Mouse (Mus musculus) embryonic fibroblast, embryonic 13.5 days (primary cell): ENCODE results near the gene Slc22a14. TPM values are rescaled to one million over a fixed set of nuclear protein-coding genes. Genes with fewer than 3 reads are reported as not detected.

Experiments used
- H3K27ac ChIP-seq: 2 replicates; pipeline ENCODE4 v1.5.1; 2012; ENCODE audit warnings: low read length, control low read depth, inconsistent platforms; ENCODE audit not compliant: insufficient read depth
- H3K4me1 ChIP-seq: 2 replicates; pipeline ENCODE4 v1.6.1; 2011; ENCODE audit warnings: low read length; ENCODE audit not compliant: control insufficient read depth, insufficient read depth
- H3K4me3 ChIP-seq: 2 replicates; pipeline ENCODE4 v1.5.1; 2011; ENCODE audit warnings: mild to moderate bottlenecking, control low read depth, low read length; ENCODE audit not compliant: insufficient read depth
- CTCF ChIP-seq: IDR thresholded peaks from 2 replicates; pipeline ENCODE4 v1.5.1; 2011; ENCODE audit warnings: mild to moderate bottlenecking, control low read depth, low read length, moderate library complexity, borderline replicate concordance; ENCODE audit not compliant: insufficient read depth
- POLR2A ChIP-seq: IDR thresholded peaks from 2 replicates; pipeline ENCODE4 v1.6.1; 2011; ENCODE audit warnings: low read depth, mild to moderate bottlenecking, control low read depth, low read length, moderate library complexity
- polyA plus RNA-seq: library from polyadenylated mRNA; stranded (reverse); fragments of >200 nt; gene quantifications from 2 replicates; pipeline ENCODE4 v1.2.4, GENCODE M21; 2011; ENCODE audit warnings: low read depth; ENCODE audit not compliant: missing spikeins, insufficient read length

Slc22a14 gene
- polyA plus RNA-seq, 1 experiment, result not detected

DNA sequence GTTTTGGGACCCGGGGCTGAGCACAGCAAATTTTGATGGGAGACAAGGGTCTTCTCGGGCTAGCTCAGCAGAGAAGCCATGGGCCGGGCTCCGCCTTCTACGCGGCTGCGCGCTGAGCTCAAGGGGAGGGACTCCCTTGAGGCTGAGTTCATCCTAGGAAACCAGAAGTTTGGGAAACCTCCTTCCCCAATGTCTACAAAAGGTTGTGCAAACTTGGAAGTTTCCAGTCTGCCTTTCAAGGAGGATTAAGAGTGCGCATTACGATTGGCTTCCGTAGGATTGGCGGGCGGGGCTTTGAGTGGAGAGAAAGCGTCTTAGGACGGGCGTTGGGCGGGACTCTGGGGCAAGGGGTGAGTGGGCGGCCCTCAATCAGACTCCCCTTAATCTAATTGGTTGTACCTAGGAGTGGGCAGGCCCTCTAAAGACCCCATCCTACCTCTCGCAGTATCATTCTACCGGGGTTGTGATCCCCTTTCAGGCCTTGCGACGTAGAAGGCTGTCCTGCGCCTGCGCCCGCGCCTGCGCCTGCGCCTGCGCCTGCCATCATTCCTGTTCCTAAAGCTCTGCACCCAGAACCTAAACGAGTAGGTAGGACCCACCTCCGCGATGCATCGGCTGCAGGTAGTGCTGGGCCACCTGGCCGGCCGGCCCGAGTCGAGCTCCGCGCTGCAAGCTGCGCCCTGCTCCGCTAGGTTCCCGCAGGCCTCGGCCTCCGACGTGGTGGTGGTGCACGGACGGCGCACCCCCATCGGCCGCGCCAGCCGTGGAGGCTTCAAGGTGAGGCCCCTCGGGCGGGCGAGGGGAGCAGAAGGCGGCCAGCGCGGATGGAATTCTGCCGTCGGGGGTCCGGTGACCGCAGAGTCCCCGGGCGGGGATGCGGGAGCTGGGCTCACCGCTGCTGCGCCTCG lies 24.2 kb downstream of the Slc22a14 start, which contains the start of gene Myd88:
Myd88 (minus strand) TSS at position 503 of the 908 bp plus-strand sequence.
- 0 out of 2 replicates have a peak, but pooled peaks cover 5% of the 10 kb centered on the region for H3K4me1 ChIP-seq
- TF ChIP-seq CTCF, result no peak
- peak; percentile 84 for TF ChIP-seq POLR2A
- H3K27ac ChIP-seq, result peak within 1 kb of the TSS; percentile 99
- H3K4me3 ChIP-seq, result peak within 1 kb of the TSS; percentile 74

DNA sequence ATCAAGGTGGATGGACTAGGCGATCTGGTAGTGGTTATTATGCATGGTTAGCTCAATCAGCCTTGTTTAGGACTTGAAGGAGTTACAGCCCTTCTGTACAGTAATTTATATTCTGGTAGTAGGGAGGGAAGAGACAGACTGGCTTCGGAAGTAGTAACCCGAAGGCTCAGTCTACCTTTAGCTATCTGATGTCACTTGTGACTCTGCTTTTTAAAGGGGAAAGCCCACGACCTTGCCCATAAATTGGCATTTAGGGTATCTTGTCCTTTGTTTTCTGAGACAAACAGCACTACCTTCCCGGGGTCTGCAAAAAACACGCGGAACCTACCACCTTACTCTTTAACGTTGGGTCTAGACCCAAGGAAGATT lies 25.2 kb downstream of the Slc22a14 start:
- TF ChIP-seq CTCF (no peak), POLR2A (no peak)
- Histone ChIP-seq H3K4me3 (peak overlapping the region; percentile 74), H3K27ac (peak overlapping the region; percentile 99)

DNA sequence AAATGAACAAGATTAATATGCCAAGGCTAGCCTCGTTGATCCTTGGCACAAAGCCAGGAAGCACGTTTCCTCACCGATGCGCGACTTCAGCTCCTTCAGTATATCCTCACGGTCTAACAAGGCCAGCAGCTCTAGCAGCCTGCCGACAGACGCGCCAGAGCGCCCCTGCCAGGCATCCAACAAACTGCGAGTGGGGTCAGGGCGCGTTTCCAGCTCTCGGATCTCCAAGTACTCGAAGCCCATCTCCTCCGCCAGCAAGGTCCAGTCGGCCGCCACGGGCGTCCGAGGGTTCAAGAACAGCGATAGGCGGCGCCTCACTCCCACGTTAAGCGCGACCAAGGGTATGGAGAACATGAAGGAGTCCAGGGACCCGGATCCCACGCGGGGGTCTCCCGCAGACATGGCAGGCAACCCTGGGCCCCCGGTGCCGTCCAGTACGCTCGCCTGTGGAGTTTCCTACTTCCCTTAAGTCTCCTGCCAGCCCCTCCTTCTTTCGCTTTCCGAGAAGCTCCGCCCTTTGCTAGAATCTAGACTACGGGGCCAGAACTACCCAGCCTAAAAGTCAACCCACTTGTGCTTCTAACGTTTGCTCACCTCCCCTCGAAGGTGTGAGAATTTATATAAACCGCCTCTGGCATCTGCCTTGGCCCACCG lies 25.7 kb downstream of the Slc22a14 start, which contains the start of gene Acaa1a:
Acaa1a (plus strand) TSS at position 119 of the 654 bp plus-strand sequence.
- H3K4me3 ChIP-seq, result peak within 1 kb of the TSS; percentile 74
- TF ChIP-seq POLR2A (peak; percentile 79), CTCF (no peak)
- H3K4me1 ChIP-seq, result 0 out of 2 replicates have a peak, but pooled peaks cover 5% of the 10 kb centered on the region
- peak within 1 kb of the TSS; percentile 99 for H3K27ac ChIP-seq

More for the DNA sequence above, 25.2 kb downstream of the Slc22a14 start:
- H3K4me1 ChIP-seq, result 0 out of 2 replicates have a peak, but pooled peaks cover 5% of the 10 kb centered on the region

DNA sequence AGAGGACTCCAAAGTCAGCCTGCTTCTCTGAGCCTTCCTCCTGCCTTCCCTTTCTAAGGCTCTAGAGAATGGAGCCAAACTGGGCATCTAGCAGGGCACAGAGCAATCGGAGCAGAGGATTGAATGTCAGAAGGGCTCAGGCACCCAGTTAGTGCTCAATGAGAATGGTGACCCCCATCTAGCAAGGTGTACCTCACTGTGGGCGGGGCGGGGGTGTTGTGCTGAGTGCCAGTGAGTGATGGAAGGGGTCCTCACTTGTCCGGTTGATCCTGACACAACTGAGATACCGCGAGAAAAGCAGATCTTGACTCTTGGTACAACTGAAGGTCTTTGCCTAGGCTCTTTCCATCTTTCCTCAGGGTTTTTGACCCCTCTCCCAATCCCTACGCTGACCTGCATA lies 26.2 kb downstream of the Slc22a14 start:
- TF ChIP-seq CTCF (no peak), POLR2A (no peak)
- peaks cover 5% of the 10 kb centered on the region; the same call in 1 of the 2 replicates for H3K4me1 ChIP-seq
- peak overlapping the region; percentile 74 for H3K4me3 ChIP-seq
- H3K27ac ChIP-seq, result peak overlapping the region; percentile 99; the same call in 1 of the 2 replicates

DNA sequence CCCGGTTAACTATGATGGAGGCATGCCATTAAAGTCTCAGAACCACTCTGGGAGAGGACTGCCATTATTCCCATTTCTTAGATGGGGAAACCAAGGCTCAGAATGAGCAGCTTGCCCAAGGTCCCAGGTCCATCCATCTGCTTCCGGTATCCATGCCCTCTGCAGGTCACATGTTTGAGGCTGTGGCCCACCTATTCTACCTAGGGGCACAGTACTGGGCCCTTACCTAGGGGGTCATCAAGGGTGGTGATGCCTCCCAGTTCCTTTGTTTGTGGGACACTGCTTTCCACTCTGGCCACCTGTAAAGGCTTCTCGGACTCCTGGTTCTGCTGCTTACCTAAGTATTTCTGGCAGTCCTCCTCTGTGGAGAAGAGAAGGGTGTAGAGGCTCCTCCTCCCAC lies 27.0 kb downstream of the Slc22a14 start:
- Histone ChIP-seq H3K4me3 (no peak overlapping the region), H3K4me1 (peaks cover 5% of the 10 kb centered on the region; the same call in 1 of the 2 replicates), H3K27ac (no peak overlapping the region)
- no peak for TF ChIP-seq CTCF
- no peak for TF ChIP-seq POLR2A

DNA sequence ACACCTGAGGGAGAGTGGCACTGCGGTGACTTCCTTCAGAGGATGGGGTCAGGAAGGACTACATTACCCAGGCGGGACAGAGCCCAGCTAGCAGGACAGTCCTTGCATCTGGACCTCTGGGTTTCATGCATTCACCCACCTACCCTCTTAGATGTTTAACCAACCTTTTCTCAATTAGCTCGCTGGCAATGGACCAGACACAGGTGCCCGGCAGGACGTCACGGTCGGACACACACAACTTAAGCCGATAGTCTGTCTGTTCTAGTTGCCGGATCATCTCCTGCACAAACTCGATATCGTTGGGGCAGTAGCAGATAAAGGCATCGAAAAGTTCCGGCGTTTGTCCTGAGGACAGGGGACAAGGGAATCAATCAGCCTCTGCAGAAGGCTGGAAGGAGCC lies 27.5 kb downstream of the Slc22a14 start:
- no peak overlapping the region for H3K27ac ChIP-seq
- H3K4me3 ChIP-seq, result no peak overlapping the region
- TF ChIP-seq CTCF (no peak), POLR2A (no peak)
- H3K4me1 ChIP-seq, result peaks cover 5% of the 10 kb centered on the region; the same call in 1 of the 2 replicates

DNA sequence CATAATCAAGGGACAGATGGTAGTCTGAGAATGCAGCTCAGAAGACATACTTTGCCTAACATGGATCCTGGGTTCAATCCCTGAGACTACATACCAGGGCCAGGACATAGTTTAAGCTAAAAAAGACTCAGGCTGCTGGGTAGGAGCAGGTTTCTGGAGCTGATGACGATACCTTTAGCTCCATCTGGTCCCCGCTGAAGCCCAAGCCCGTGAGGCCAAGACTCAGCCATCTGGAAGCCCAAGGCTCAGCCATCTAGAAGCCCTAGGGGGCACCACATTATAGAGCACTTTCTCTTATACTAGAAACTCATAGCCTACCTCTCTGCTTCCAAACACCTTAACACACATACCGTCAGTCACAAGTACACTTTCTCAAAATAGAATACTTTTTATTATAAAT lies 29.8 kb downstream of the Slc22a14 start:
- Histone ChIP-seq H3K4me3 (no peak overlapping the region), H3K4me1 (peaks cover 3% of the 10 kb centered on the region; the same call in 1 of the 2 replicates), H3K27ac (no peak overlapping the region)
- TF ChIP-seq CTCF, result no peak
- no peak for TF ChIP-seq POLR2A

DNA sequence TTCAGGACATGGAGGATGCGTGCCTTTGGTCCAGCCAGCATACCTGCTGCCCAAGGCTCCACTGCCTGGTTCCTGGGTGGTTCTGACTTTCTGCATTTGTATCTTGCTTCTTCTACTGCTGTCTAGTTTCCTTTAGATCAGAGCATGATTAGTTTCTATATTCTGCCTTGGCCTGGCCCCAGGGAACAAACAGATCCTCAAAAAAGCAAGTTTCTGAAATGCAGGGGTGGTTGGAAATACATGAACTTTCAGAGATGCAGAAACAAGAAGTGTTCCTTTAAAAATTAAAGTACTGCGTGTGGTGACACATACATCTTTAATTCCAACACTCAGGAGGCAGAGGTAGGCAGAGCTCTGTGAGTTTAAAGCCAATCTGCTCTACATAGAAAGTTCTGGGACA lies 30.5 kb downstream of the Slc22a14 start:
- no peak overlapping the region for H3K27ac ChIP-seq
- H3K4me3 ChIP-seq, result no peak overlapping the region
- peaks cover 3% of the 10 kb centered on the region; the same call in 1 of the 2 replicates for H3K4me1 ChIP-seq
- TF ChIP-seq POLR2A, result no peak
- TF ChIP-seq CTCF, result no peak

DNA sequence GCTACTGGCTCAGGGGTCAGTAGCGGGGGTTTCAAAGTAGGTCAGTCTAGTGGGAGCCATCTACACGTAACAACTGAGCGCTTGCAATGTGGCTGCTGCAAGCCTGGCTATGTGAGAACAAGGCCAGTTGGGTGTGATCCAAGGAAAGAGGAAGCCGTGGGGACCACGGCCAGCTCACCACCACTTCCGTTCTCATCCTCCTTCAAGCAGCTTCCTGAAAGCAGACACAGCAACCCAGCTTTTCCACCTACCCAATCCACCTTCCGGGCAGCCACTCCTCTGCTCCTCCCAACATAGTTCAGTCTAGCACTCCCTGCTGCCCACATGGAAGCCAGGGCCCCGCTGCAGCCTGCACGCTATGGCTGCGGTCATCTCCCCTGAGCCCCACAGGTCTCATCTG lies 31.0 kb downstream of the Slc22a14 start:
- H3K4me1 ChIP-seq, result peaks cover 3% of the 10 kb centered on the region; the same call in 1 of the 2 replicates
- H3K4me3 ChIP-seq, result no peak overlapping the region
- TF ChIP-seq CTCF, result no peak
- no peak for TF ChIP-seq POLR2A
- H3K27ac ChIP-seq, result no peak overlapping the region
